Mouse (Mus musculus) hindlimb bud, embryonic 11.5 days (tissue): Measurements from ENCODE around the gene Rtf2.
A peak's percentile ranks its signal among the peaks of the same experiment; 100 is the strongest.

ENCODE experiments used
- DNase-seq: peaks from one replicate; pipeline ENCODE4 v3.0.0-alpha.2; 2012; ENCODE audit warnings: low read depth, low spot score; ENCODE audit errors: extremely low spot score

Rtf2 gene

GRCm38 (mm10) chr2:172437371-172437952, 2.9 kb upstream of the Rtf2 start:
- no peak for DNase-seq

GRCm38 (mm10) chr2:172440640-172441005, 267 bp downstream of the Rtf2 start:
- DNase-seq, result no peak

GRCm38 (mm10) chr2:172441176-172441575, 820 bp downstream of the Rtf2 start:
- no peak for DNase-seq

GRCm38 (mm10) chr2:172445617-172446016, 5.3 kb downstream of the Rtf2 start:
- no peak for DNase-seq

GRCm38 (mm10) chr2:172447317-172447716, 7.0 kb downstream of the Rtf2 start:
- DNase-seq, result no peak

DNA sequence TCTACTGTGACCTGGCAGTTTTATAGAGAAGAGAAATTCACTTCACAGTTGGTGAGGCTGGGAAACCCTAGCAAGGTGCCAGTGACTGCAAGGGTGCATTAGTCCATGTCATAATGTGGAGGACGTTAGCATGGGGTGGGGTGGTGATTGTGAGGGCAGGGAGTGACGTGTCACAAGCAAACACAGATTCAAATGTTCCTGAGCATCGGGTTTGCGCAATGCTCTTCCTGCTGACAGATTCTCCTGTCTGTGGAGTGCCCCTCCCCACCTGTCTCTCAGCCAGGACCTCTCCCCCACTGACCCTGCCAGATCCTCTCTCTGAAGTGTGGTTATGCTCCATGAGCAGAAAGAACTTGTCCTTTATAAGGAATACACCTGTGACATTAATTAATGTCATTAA, 8.0 kb downstream of the Rtf2 start:
- DNase-seq, result no peak

DNA sequence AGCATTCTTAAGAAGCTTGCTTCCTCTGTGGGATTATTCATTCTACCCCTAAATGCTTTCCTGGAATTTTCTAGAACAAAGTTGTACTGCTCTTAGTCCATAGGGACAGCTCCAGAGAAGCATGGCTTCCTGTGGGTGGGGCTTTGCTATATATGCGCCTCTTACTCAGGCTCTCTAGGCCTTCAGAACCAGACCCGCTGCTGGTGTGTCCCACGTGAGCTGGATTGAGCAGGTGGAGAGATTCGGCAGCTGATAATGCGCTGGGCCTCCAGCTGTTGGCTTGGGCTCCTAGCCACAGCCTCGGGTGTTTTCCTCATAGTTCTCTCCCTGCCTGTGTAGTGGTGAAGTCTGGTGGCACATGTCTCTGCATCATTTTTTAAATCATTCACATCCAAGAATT, 10.3 kb downstream of the Rtf2 start:
- DNase-seq, result no peak

DNA sequence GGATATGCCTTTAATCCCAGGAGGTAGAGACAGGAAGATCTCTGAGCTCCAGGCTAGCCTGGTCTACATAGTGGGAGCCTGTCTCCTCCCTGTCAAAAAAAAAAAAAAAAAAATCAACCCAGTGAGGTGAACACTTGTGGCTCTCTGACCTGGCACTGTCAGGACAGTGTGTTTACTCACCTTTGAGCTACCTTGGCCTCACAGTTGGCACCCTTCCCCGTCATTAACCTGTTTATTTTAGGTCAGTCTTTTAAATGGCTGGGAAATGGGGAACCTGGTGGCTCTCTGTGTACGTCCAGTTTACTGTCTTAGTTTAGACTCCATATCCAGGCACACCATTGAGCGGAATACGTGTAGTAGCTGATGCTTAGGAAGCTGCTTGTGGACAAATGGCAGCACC, 11.7 kb downstream of the Rtf2 start:
- DNase-seq, result no peak

DNA sequence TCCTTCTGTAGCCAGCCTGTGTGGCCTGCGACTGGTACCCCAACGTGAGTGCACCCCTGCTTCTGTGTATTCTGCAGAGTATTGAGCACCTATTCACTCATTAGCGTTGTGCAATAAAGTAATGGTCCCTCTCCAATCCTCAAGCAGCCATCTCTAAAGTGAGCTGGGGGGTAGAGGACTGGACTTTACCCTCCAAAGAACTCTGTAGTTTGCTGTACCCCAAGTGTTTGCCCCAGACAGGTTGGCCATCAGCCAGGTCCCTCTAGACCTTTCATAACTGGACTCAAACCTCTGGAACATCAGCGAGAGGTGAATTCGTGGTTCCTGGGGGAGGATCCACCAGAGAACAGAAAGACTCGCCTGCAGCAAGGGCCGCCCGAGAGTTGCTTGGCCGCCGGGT, 12.1 kb downstream of the Rtf2 start:
- DNase-seq, result no peak

- no peak for DNase-seq
These were observed 18.1 kb downstream of the Rtf2 start, which contains the start of gene Gcnt7 for GRCm38 (mm10) chr2:172458496-172458895. Gcnt7 (minus strand) TSS chr2:172458596.

- DNase-seq, result no peak
These were observed 20.3 kb downstream of the Rtf2 start for GRCm38 (mm10) chr2:172460647-172461046.

- DNase-seq, result no peak
These were observed 22.5 kb downstream of the Rtf2 start for GRCm38 (mm10) chr2:172462813-172463212.

DNA sequence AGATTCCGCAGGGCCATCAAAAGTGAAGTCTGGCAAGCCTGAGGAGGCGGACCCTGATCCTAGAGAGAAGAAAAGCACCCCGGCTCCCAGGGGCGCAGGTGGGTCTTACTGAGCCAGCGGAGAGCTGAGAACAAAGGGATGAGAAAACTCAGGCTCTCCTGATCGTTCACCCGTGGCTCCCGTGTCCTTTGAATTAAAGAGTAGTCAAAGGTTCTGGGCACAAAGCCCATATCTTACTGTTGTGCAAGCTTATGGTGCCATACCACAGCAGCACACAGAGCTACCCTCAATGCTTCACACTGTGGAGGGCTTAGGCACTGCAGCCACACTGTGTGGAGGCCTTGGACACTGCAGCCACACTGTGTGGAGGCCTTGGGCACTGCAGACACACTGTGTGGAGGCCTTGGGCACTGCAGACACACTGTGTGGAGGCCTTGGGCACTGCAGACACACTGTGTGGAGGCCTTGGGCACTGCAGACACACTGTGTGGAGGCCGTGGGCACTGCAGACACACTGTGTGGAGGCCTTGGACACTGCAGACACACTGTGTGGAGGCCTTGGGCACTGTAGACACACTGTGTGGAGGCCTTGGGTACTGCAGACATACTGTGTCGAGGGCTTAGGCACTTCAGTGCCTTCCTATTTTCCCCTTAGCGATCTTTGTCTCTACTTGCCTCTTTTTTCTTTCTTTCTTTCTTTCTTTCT, 26.2 kb downstream of the Rtf2 start:
- DNase-seq, result no peak

- no peak for DNase-seq
These were observed 26.9 kb downstream of the Rtf2 start for GRCm38 (mm10) chr2:172467206-172467605.

DNA sequence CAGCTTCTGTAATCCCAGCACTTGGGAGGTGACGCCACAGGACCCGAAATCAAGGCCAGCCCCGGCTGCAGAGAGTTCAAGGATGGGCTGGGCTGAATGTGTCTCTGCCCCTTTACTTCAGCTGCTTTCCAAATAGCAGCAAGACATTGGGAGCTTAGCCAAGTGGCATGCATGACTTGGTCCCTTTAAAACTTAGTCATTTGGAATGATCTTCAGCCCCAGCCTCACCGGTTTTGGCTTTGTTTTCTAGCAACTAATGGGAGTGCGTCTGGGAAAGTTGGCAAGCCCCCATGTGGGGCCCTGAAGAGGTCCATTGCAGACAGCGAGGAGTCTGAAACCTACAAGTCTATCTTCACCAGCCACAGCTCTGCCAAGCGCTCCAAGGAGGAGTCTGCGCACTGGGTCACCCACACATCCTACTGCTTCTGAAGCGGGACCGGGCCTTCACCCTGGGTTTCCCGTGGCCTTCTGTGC, 28.0 kb downstream of the Rtf2 start:
- DNase-seq, result no peak

DNA sequence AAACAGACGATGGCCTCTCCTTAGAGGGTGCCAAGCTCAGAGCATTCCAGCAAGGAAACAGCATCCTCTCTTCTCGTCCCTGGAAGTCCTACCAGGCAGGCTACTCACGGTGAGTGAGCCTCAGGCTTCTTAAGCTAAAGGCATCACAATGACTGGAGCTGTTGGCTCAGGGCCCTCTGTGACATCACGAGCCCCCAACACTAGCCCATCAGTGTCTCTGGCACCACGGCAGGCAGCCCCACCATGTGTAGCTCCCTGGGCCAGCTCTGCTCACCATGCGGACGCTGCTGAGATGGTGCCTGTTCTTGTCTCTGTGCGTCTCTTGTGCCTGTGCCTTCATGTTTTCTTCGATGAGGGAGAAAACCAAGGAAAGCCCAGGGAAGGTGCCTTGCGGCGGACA, 32.0 kb downstream of the Rtf2 start, which contains the start of gene Fam209:
Gene Fam209, plus strand, starts transcription at position 203 of the 400 bp plus-strand sequence.
- no peak for DNase-seq

GRCm38 (mm10) chr2:172473591-172473990, 33.2 kb downstream of the Rtf2 start:
- DNase-seq, result no peak

DNA sequence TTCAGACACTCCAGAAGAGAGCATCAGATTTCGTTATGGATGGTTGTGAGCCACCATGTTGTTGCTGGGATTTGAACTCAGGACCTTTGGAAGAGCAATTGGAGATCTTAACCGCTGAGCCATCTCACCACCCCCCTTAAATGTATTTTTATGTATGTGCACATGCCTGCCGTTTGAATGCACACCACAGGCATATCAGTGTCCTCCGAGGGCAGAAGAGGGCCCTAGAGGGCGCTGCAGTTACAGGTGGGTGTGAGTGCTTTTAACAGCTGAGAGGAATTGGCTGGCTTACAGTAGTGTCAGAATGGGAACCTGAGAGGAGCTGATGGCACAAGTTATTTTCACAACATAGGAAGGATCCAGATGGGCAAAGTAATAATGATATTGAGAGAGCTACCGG, 34.6 kb downstream of the Rtf2 start:
- no peak for DNase-seq

- DNase-seq, result no peak
These were observed 36.4 kb downstream of the Rtf2 start for GRCm38 (mm10) chr2:172476707-172477260.

DNA sequence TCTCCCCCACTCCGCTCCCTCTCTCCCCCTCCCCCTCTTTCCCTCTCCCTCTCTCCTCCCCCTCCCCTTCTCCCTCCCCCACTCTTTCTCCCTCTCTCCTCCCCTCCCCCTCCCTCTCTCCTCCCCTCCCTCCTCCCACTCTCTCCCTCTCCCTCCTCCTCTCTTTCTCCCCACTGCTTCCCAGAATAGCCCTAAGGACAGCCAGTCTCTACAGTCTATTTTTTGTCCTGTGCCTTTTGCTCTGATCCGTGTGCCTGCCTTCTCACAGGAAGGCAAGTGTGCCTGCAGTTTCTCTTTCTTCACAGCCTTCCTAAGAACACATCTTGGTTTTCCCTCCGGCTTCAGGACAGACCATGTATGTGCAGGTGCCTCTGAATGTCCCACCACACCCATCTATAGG, 37.0 kb downstream of the Rtf2 start:
- no peak for DNase-seq

- peak; percentile 61 for DNase-seq
These were observed 37.5 kb downstream of the Rtf2 start for GRCm38 (mm10) chr2:172477860-172478259.

- DNase-seq, result no peak
These were observed 39.9 kb downstream of the Rtf2 start for GRCm38 (mm10) chr2:172480296-172480695.
